Mouse (Mus musculus): ENCODE measurements around the gene Gm4307. TPM values are rescaled to one million over a fixed set of nuclear protein-coding genes. Genes with fewer than 3 reads are reported as not detected.
A peak's percentile ranks its signal among the peaks of the same experiment; 100 is the strongest.
"Not testable (repeated sequence)": the region's sequence is repeated elsewhere in the genome, so short reads cannot be mapped to it uniquely, and the experiment has no call there.

Gene Gm4307
- total RNA-seq (2021), result not detected
- long read RNA-seq, result 0 reads

DNA sequence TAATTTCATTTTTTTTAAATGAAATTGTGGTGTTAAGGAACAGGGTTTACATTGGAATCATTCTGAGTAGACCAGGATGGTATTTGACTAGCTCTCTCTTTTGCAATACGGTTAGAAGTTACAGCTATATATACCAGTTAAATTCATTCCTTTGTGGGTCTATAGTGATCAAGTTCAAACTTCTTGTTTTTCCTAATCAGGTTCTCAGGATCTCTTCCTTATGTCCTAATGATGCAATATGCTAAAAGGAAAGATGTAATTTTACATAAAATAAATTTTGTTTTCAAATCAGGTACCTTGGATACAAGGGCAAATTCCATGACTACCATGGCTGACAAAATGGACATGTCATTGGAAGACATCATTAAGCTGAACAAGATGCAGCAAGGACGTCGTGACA, at the start of gene Gm4307:
Gene Gm4307 (plus strand): TSS at position 301 of the 400 bp plus-strand sequence.
- not testable (repeated sequence) for DNase-seq (ENCODE audit: low spot score in 2 of 2)

DNA sequence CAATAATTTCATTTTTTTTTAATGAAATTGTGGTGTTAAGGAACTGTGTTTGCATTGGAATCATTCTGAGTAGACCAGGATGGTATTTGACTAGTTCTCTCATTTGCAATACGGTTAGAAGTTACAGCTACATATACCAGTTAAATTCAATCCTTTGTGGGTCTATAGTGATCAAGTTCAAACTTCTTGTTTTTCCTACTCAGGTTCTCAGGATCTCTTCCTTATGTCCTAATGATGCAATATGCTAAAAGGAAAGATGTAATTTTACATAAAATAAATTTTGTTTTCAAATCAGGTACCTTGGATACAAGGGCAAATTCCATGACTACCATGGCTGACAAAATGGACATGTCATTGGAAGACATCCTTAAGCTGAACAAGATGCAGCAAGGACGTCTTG, 25.8 kb upstream of the Gm4307 start, which contains the start of gene Gm4301:
Gene Gm4301 (plus strand): TSS at position 301 of the 400 bp plus-strand sequence.
- DNase-seq (ENCODE audit: low spot score in 2 of 2), result not testable (repeated sequence)

- not testable (repeated sequence) for DNase-seq (ENCODE audit: low spot score in 2 of 2)
Observed at GRCm38 (mm10) chr10:100340536-100340935, 20.6 kb upstream of the Gm4307 start, which contains the start of gene Gm4302. Gene Gm4302, plus strand, starts transcription at chr10:100340836.

DNA sequence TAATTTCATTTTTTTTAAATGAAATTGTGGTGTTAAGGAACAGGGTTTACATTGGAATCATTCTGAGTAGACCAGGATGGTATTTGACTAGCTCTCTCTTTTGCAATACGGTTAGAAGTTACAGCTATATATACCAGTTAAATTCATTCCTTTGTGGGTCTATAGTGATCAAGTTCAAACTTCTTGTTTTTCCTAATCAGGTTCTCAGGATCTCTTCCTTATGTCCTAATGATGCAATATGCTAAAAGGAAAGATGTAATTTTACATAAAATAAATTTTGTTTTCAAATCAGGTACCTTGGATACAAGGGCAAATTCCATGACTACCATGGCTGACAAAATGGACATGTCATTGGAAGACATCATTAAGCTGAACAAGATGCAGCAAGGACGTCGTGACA, 15.5 kb upstream of the Gm4307 start, which contains the start of gene Gm4303:
Gene Gm4303 (plus strand): TSS at position 301 of the 400 bp plus-strand sequence.
- DNase-seq (ENCODE audit: low spot score in 2 of 2), result not testable (repeated sequence)

GRCm38 (mm10) chr10:100350793-100351192, 10.3 kb upstream of the Gm4307 start, which contains the start of gene Gm4305:
Gene Gm4305, plus strand, starts transcription at chr10:100351093.
- not testable (repeated sequence) for DNase-seq (ENCODE audit: low spot score in 2 of 2)

GRCm38 (mm10) chr10:100356841-100357240, 4.3 kb upstream of the Gm4307 start:
- peak; percentile 13 for DNase-seq (ENCODE audit: low spot score in 2 of 2)

DNA sequence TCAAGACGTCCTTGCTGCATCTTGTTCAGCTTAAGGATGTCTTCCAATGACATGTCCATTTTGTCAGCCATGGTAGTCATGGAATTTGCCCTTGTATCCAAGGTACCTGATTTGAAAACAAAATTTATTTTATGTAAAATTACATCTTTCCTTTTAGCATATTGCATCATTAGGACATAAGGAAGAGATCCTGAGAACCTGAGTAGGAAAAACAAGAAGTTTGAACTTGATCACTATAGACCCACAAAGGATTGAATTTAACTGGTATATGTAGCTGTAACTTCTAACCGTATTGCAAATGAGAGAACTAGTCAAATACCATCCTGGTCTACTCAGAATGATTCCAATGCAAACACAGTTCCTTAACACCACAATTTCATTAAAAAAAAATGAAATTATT, 21.3 kb downstream of the Gm4307 start, which contains the start of gene Gm4312:
Gene Gm4312 (minus strand): TSS at position 101 of the 400 bp plus-strand sequence.
- DNase-seq (ENCODE audit: low spot score in 2 of 2), result not testable (repeated sequence)

DNA sequence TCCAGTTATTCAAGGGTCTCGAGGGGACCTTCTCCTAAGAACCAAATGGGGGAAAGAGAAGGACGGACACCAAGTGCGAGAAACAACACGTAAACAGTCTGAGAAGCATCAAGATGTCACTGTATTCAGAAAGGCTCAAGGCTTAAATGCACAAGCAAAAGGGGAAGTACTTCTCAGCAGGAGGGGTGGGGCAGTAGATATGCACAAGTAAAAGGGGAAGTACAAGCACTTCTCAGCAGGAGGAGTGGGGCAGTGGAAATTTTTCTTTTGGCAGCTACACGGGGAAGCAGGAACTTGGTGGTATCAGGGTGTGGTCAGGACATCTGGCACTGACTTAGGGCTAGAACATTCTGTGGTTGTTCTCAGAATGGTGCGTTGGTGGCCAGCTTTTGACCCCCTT, 41.2 kb downstream of the Gm4307 start:
- not testable (repeated sequence) for DNase-seq (ENCODE audit: low spot score in 2 of 2)

Other genes with a start within 250 kb of the Gm4307 start
- not detected for gene Gm4301, start 25.7 kb upstream of the Gm4307 start, total RNA-seq (2021)
- gene Gm4302, start 20.5 kb upstream of the Gm4307 start, total RNA-seq (2021), result not detected
- not detected for gene Gm4303, start 15.4 kb upstream of the Gm4307 start, total RNA-seq (2021)
- gene Gm4305, start 10.2 kb upstream of the Gm4307 start, total RNA-seq (2021), result not detected
- gene Gm4312, start 21.2 kb downstream of the Gm4307 start, total RNA-seq (2021), result not detected
- gene Tmtc3, start 126.0 kb downstream of the Gm4307 start, total RNA-seq (2021), result 10 to 100 TPM; 11.4 to 12.3 TPM
- gene Cep290, start 126.2 kb downstream of the Gm4307 start, total RNA-seq (2021), result 10 to 100 TPM; 10.9 to 14.3 TPM
- 10 to 100 TPM; 26.2 to 29.0 TPM for gene 4930430F08Rik, start 229.1 kb downstream of the Gm4307 start, total RNA-seq (2021)
- not detected for gene 1700017N19Rik, start 229.1 kb downstream of the Gm4307 start, total RNA-seq (2021)